Mouse (Mus musculus) ES-Bruce4 (cell line): ENCODE measurements around the gene Slc9a3r1.

Experiments
- CTCF ChIP-seq: IDR thresholded peaks from one replicate; pipeline ENCODE4 v1.8.1; 2011; ENCODE audit warnings: low read depth, low read length
- EP300 ChIP-seq: IDR thresholded peaks from 2 replicates; pipeline ENCODE4 v1.6.1; 2011; ENCODE audit warnings: low read depth, low read length; ENCODE audit not compliant: insufficient read depth

DNA sequence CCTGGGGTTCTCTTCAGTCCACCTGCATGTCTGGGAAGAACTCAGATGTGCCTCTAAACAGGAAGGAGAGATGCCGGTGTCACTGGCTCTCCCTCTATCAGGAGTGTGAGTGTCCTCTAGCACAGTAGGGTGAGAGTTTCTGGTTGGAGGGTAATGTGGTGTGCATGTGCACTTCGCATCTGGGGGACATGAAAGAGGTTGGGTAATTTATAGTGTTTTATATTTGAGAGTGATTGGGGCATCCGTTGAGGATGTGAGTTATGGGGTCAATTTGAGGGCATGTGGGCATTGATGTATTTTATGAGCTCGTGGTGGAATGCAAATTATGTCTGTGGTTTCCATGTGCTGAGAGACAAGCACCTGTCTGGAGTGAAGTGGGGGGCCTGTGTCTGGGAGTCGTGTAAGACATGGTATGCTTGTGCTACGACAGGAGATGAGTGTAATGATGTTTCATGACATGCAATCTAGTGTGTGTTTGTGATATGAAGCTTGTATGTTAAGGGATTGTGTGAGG is 12.3 kb upstream of the Slc9a3r1 start:
- TF ChIP-seq EP300 (no peak), CTCF (no peak)
